ENCODE assay signal across 8 mouse cellular contexts in the genomic region with DNA sequence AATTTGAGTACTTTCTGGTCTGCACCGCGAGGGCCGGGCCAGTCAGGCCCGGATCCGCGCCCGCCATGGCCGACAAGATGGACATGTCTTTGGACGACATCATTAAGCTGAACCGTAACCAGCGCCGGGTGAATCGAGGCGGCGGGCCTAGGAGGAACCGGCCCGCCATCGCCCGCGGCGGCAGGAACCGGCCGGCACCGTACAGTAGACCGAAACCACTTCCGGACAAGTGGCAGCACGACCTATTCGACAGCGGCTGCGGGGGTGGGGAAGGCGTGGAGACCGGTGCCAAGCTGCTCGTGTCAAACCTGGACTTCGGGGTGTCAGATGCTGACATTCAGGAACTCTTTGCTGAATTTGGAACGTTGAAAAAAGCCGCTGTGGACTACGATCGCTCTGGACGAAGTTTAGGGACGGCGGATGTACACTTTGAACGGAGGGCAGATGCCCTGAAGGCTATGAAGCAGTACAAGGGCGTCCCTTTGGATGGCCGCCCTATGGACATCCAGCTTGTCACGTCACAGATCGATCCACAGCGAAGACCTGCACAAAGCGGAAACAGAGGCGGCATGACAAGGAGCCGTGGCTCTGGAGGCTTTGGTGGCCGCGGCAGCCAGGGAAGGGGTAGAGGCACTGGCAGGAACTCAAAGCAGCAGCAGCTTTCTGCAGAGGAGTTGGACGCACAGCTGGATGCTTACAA. TPM values are rescaled to one million over a fixed set of nuclear protein-coding genes. Genes with fewer than 3 reads are reported as not detected.
DNase-seq lines count a peak whose midpoint lies in the region; ATAC-seq and TF ChIP-seq lines count a peak whose summit lies in the region.

No protein-coding gene starts in this region.

- TF ChIP-seq POLR2A in liver, adult 2 months (IDR thresholded peaks at IDR 0.05; ENCODE audit: extremely low read depth, insufficient read depth, low read length) = 0 out of 2 replicates have a peak, but pooled peaks have one; percentile 32

- peak overlapping the region; percentile 66 for H3K9ac ChIP-seq in kidney, embryonic 15.5 days
- H3K9ac ChIP-seq in liver, adult 2 months (ENCODE audit: low read depth, low read length) = peak overlapping the region; percentile 75

- no peak for TF ChIP-seq CTCF in liver, adult 2 months (IDR thresholded peaks at IDR 0.05; ENCODE audit: low read depth, low read length)

- H3K9me3 ChIP-seq in kidney, embryonic 15.5 days (replicated peaks) = no peaks in the 10 kb centered on the region

- no peaks in the 10 kb centered on the region for H3K79me2 ChIP-seq in liver, adult 2 months (ENCODE audit: control insufficient read depth, insufficient read depth, low read length)

- H3K4me3 ChIP-seq in kidney, embryonic 15.5 days (replicated peaks) = peak overlapping the region; percentile 54
- H3K4me3 ChIP-seq in liver, adult 2 months (ENCODE audit: insufficient read depth, low read depth, low read length) = peak overlapping the region; percentile 71

- peak overlapping the region; percentile 98 for H3K27ac ChIP-seq in kidney, embryonic 15.5 days
- peak overlapping the region; percentile 89 for H3K27ac ChIP-seq in liver, adult 2 months (replicated peaks; ENCODE audit: insufficient read depth, low read depth, low read length)

- peak; percentile 41 for ATAC-seq in kidney, embryonic 15.5 days (replicated peaks; ENCODE audit: low FRiP score)
- ATAC-seq in monocyte, adult 5-6 weeks (replicated peaks; ENCODE audit: insufficient number of reproducible peaks, low FRiP score, low TSS enrichment, poor library complexity, severe bottlenecking) = peak; percentile 48

- under 1% methylated on average over 53 of the region's 53 CpGs for WGBS in kidney, embryonic 15.5 days
- under 1% methylated on average over 53 of the region's 53 CpGs for WGBS in liver, adult 2 months

- H3K4me1 ChIP-seq in kidney, embryonic 15.5 days = peaks cover 17% of the 10 kb centered on the region
- peaks cover 8% of the 10 kb centered on the region for H3K4me1 ChIP-seq in liver, adult 2 months (ENCODE audit: control insufficient read depth, insufficient read depth, low read length)

- H3K27me3 ChIP-seq in kidney, embryonic 15.5 days = no peaks in the 10 kb centered on the region
- H3K27me3 ChIP-seq in liver, adult 2 months (ENCODE audit: control insufficient read depth, insufficient read depth, low read length) = no peaks in the 10 kb centered on the region

- H3K4me2 ChIP-seq in kidney, embryonic 15.5 days = peak overlapping the region; percentile 69

- peak; percentile 83 for DNase-seq in kidney, adult 18-20 months
- DNase-seq in kidney, adult 11 months = no peak
- peak; percentile 40 for DNase-seq in embryo, embryonic 11.5 days (ENCODE audit: low read depth, low spot score)
- peak; percentile 22 for DNase-seq in gonadal fat pad, adult 2 months (ENCODE audit: low read depth)
- peak; percentile 93 for DNase-seq in liver, adult 2 months (ENCODE audit: extremely low read depth, low read depth, low spot score)
- DNase-seq in spleen, postnatal 14 days (ENCODE audit: low spot score in 2 of 2) = peak; percentile 52 to 58

- H3K36me3 ChIP-seq in kidney, embryonic 15.5 days = no peaks in the 10 kb centered on the region
- H3K36me3 ChIP-seq in liver, adult 2 months (ENCODE audit: control insufficient read depth, insufficient read depth, low read length) = no peaks in the 10 kb centered on the region

RNA-seq across cellular contexts. Expression of a gene that starts 0.5 kb away (rescaled TPM):
- polyA plus RNA-seq in gonadal fat pad, adult 2 months (2012; rRNA removed) = 4.2 and 5.7 TPM in 2 replicates
- polyA plus RNA-seq in kidney, embryonic 15.5 days (2015; fragmentation: Nextera tagmentation; extraction: Ambion mirVana) = 11.2 and 13.7 TPM in 2 replicates
- total RNA-seq in liver, adult 2 months (2014; rRNA removed) = 3.4 and 5.5 TPM in 2 replicates
- polyA plus RNA-seq in liver, adult 2 months (2012; rRNA removed) = 3.2 and 4.6 TPM in 2 replicates
- total RNA-seq in monocyte, adult 5-6 weeks (2017) = 10.6 to 14.2 TPM (median 11.8 TPM) in 3 replicates

RNA-seq across cellular contexts. Expression of a gene that starts 31.4 kb away (rescaled TPM):
- polyA plus RNA-seq in gonadal fat pad, adult 2 months (2012; rRNA removed) = 0.10 and 0.19 TPM in 2 replicates
- not detected in 2 replicates for polyA plus RNA-seq in kidney, embryonic 15.5 days (2015; fragmentation: Nextera tagmentation; extraction: Ambion mirVana)
- total RNA-seq in liver, adult 2 months (2014; rRNA removed) = not detected in 2 replicates
- not detected in 2 replicates for polyA plus RNA-seq in liver, adult 2 months (2012; rRNA removed)
- total RNA-seq in monocyte, adult 5-6 weeks (2017) = not detected in 3 replicates

RNA-seq across cellular contexts. Expression of a gene that starts 55.3 kb away (rescaled TPM):
- 0.61 and 0.84 TPM in 2 replicates for polyA plus RNA-seq in gonadal fat pad, adult 2 months (2012; rRNA removed)
- 0.08 and 0.26 TPM in 2 replicates for polyA plus RNA-seq in kidney, embryonic 15.5 days (2015; fragmentation: Nextera tagmentation; extraction: Ambion mirVana)
- total RNA-seq in liver, adult 2 months (2014; rRNA removed) = 0.40 and 0.46 TPM in 2 replicates
- polyA plus RNA-seq in liver, adult 2 months (2012; rRNA removed) = 0.17 TPM in 1 of 2 replicates, not detected in the other
- total RNA-seq in monocyte, adult 5-6 weeks (2017) = 232 to 381 TPM (median 239 TPM) in 3 replicates
